9 mouse cellular contexts compared by ENCODE assay signal in genomic region chr13:94328063-94328462, GRCm38 (mm10). TPM values are rescaled to one million over a fixed set of nuclear protein-coding genes. Genes with fewer than 3 reads are reported as not detected.
DNase-seq lines count a peak whose midpoint lies in the region; ATAC-seq and TF ChIP-seq lines count a peak whose summit lies in the region.
"Had no signal": no experiment of that assay in that cellular context is flagged by ENCODE, and none has a peak within 500 bp of the region (broad histone marks: within the 10 kb centered on the region; RNA-seq: fewer than 3 reads in every experiment).

No protein-coding gene starts in this region.

- no peak overlapping the region for H3K9ac ChIP-seq in CH12.LX (ENCODE audit: insufficient read depth, low read depth)

- no peak overlapping the region for H3K27ac ChIP-seq in CH12.LX (ENCODE audit: insufficient read depth, low read depth)

- H3K27me3 ChIP-seq in CH12.LX (replicated peaks): no peaks in the 10 kb centered on the region

- peaks cover 0 to 13% of the 10 kb centered on the region in 2 experiments; a peak in 2 of 4 replicates for H3K4me1 ChIP-seq in CH12.LX (ENCODE audit: control insufficient read depth in 1 of 2, insufficient read depth in 2 of 2)

- H3K36me3 ChIP-seq in CH12.LX (replicated peaks in 1 of 2; ENCODE audit: control insufficient read depth in 1 of 2, insufficient read depth in 1 of 2, low read length in 1 of 2): no peaks in the 10 kb centered on the region

- ATAC-seq in erythroblast, adult 5-6 weeks (replicated peaks; ENCODE audit: low FRiP score, poor library complexity, severe bottlenecking): peak; percentile 90

- H3K9me3 ChIP-seq in CH12.LX (replicated peaks; ENCODE audit: low read length): peaks cover 8% of the 10 kb centered on the region

- no peak for TF ChIP-seq EP300 in CH12.LX (IDR thresholded peaks at IDR 0.05; ENCODE audit: low read length)

- DNase-seq in 416B (ENCODE audit: low read depth) (peak; percentile 97), CH12.LX (ENCODE audit: extremely low read depth) (peak; percentile 37)
- DNase-seq in large intestine, adult 2 months (ENCODE audit: low read depth, low spot score): peak; percentile 84
- DNase-seq in gastrocnemius, adult 18-20 months (ENCODE audit: low spot score): no peak
- no peak for DNase-seq in thymus, adult 18-20 months
- no peak for DNase-seq in layer of hippocampus, adult 18-20 months (ENCODE audit: low spot score in 2 of 2)
- DNase-seq: right cerebral cortex, postnatal 14 days had no signal

- no peak for TF ChIP-seq CTCF in CH12.LX (conservative IDR thresholded peaks at IDR 0.05 in 1 of 2, IDR thresholded peaks at IDR 0.05 in 1 of 2; ENCODE audit: low read depth in 2 of 2, low read length in 2 of 2)

- TF ChIP-seq RAD21 in CH12.LX (IDR thresholded peaks at IDR 0.05; ENCODE audit: low read depth, low read length): no peak

- H3K4me3 ChIP-seq in CH12.LX (replicated peaks in 1 of 3; ENCODE audit: low read depth in 2 of 3, low read length in 2 of 3, poor library complexity in 1 of 3): no peak overlapping the region
- H3K4me3 ChIP-seq: erythroblast, embryonic 14.5 days had no signal

- no peak overlapping the region for H3K4me2 ChIP-seq in CH12.LX (ENCODE audit: insufficient read depth, low read depth, poor library complexity, severe bottlenecking)

- in situ Hi-C loops in CH12.LX (cut with MboI; ENCODE audit: low pct_ligation_motif_present, low pct_unique_long_range_greater_than_20kb, low sequenced_read_pairs): no loop called here

- H3K79me2 ChIP-seq in CH12.LX (replicated peaks; ENCODE audit: control insufficient read depth, extremely low read depth, insufficient read depth, poor library complexity, severe bottlenecking): no peaks in the 10 kb centered on the region

- 23% methylated on average over 3 of the region's 3 CpGs for WGBS in large intestine, adult 2 months

- dilution Hi-C loops in CH12.LX (cut with MboI; ENCODE audit: extremely low pct_ligation_motif_present, extremely low pct_unique_long_range_greater_than_20kb, low sequenced_read_pairs): no loop called here

- no peak for TF ChIP-seq POLR2A in CH12.LX (IDR thresholded peaks at IDR 0.05; ENCODE audit: low read depth, low read length)

TF ChIP-seq in CH12.LX, 34 proteins besides CTCF, POLR2A, EP300 and RAD21:
- TF ChIP-seq MAZ (IDR thresholded peaks at IDR 0.05; ENCODE audit: low read depth, low read length) (no peak), RCOR1 (conservative IDR thresholded peaks at IDR 0.05; ENCODE audit: low read depth, low read length) (no peak), ZKSCAN1 (IDR thresholded peaks at IDR 0.05; ENCODE audit: borderline replicate concordance, low read depth, low read length) (no peak), POLR2AphosphoS2 (IDR thresholded peaks at IDR 0.05; ENCODE audit: low read depth, low read length) (no peak), SIN3A (IDR thresholded peaks at IDR 0.05; ENCODE audit: low read length) (no peak), NELFE (IDR thresholded peaks at IDR 0.05; ENCODE audit: low read depth, low read length) (no peak), BHLHE40 (IDR thresholded peaks at IDR 0.05; ENCODE audit: low read depth, low read length) (no peak), ZMIZ1 (IDR thresholded peaks at IDR 0.05; ENCODE audit: low read depth, low read length) (no peak), IRF4 (IDR thresholded peaks at IDR 0.05; ENCODE audit: low read depth, low read length) (no peak)

RNA-seq across cellular contexts. Expression of gene Ap3b1, which starts 30.7 kb away (rescaled TPM):
- total RNA-seq in CH12.LX (2012; rRNA removed) (53.2 and 60.7 TPM in 2 replicates), CH12.LX (2014; rRNA removed) (40.8 and 46.0 TPM in 2 replicates)
- polyA plus RNA-seq in CH12.LX (2012; ENCODE audit: insufficient read length, low read depth): 100 and 113 TPM in 2 replicates
- total RNA-seq in erythroblast, adult 5-6 weeks (2015; ENCODE audit: low replicate concordance): 10.8 and 16.3 TPM in 2 replicates
- total RNA-seq in erythroblast, adult 5-6 weeks (2017; ENCODE audit: low replicate concordance): 22.7 and 24.5 TPM in 2 replicates
- 44.0 and 50.9 TPM in 2 replicates for polyA plus RNA-seq in large intestine, adult 2 months (2012; rRNA removed)
- 10 to 100 TPM; 21.9 to 24.5 TPM for total RNA-seq in gastrocnemius, adult 18-20 months (2021)
- total RNA-seq in layer of hippocampus, adult 18-20 months (2021): 10 to 100 TPM; 56.0 to 56.3 TPM

RNA-seq across cellular contexts. Expression of gene Scamp1, which starts 42.4 kb away (rescaled TPM):
- total RNA-seq in CH12.LX (2012; rRNA removed) (not detected in 2 replicates), CH12.LX (2014; rRNA removed) (0.11 TPM in 1 of 2 replicates, not detected in the other)
- polyA plus RNA-seq in CH12.LX (2012; ENCODE audit: insufficient read length, low read depth): 0.11 TPM in 1 of 2 replicates, not detected in the other
- 4.2 and 5.6 TPM in 2 replicates for total RNA-seq in erythroblast, adult 5-6 weeks (2015; ENCODE audit: low replicate concordance)
- total RNA-seq in erythroblast, adult 5-6 weeks (2017; ENCODE audit: low replicate concordance): 7.1 and 7.7 TPM in 2 replicates
- polyA plus RNA-seq in large intestine, adult 2 months (2012; rRNA removed): 15.3 and 18.8 TPM in 2 replicates
- total RNA-seq in gastrocnemius, adult 18-20 months (2021): 10 to 100 TPM; 19.6 to 22.6 TPM
- total RNA-seq in layer of hippocampus, adult 18-20 months (2021): 100 to 1,000 TPM; 160 to 186 TPM

Comparison
In these comparisons a context has a peak if more than half of its experiments do, and no peak if none do; other contexts are left out.
1. DNase-seq: peak in 416B (single experiment), CH12.LX (single experiment) and large intestine, adult 2 months (single experiment); none in gastrocnemius, adult 18-20 months (single experiment), thymus, adult 18-20 months (0 of 2) and layer of hippocampus, adult 18-20 months (0 of 2).
2. RNA of gene Scamp1, which starts 42.4 kb away (total RNA-seq): 160 to 186 TPM in layer of hippocampus, adult 18-20 months; 19.6 to 22.6 TPM in gastrocnemius, adult 18-20 months, 4.2 to 7.7 TPM in erythroblast, adult 5-6 weeks and 0.11 TPM in CH12.LX; every median in the first group is over 4 times any median in the second.